Mouse (Mus musculus): Measurements from ENCODE around the gene Gm10718. TPM values are rescaled to one million over a fixed set of nuclear protein-coding genes. Genes with fewer than 3 reads are reported as not detected.
"Not testable (repeated sequence)": the region's sequence is repeated elsewhere in the genome, so short reads cannot be mapped to it uniquely, and the experiment has no call there.

The Gm10718 gene
- total RNA-seq (2021), result under 1 TPM in 1 of 2 experiments, not detected in 1; 0.99 TPM

GRCm38 (mm10) chr9:3023312-3023984 lies at the start of gene Gm10718:
TSS of gene Gm10718 (plus strand) at chr9:3023547.
- DNase-seq, result peak; percentile 15 to 27
- intact Hi-C loops (cut with DNase I), result not testable (repeated sequence)

DNA sequence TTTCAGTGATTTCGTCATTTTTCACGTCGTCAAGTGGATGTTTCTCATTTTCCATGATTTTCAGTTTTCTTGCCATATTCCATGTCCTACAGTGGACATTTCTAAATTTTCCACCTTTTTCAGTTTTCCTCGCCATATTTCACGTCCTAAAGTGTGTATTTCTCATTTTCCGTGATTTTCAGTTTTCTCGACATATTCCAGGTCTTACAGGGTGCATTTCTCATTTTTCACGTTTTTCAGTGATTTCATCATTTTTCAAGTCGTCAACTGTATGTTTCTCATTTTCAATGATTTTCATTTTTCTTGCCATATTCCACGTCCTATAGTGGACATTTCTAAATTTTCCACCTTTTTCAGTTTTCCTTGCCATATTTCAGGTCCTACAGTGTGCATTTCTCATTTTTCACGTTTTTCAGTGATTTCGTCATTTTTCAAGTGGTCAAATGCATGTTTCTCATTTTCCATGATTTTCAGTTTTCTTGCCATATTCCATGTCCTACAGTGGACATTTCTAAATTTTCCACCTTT lies 22.8 kb upstream of the Gm10718 start, which contains the start of gene Gm10722:
TSS of gene Gm10722 (plus strand) at position 478 of the 528 bp plus-strand sequence.
- peak; percentile 22 to 31 for DNase-seq
- intact Hi-C loops (cut with DNase I), result not testable (repeated sequence)

GRCm38 (mm10) chr9:3001006-3001405 lies 22.3 kb upstream of the Gm10718 start:
- DNase-seq, result peak; percentile 21 to 41

DNA sequence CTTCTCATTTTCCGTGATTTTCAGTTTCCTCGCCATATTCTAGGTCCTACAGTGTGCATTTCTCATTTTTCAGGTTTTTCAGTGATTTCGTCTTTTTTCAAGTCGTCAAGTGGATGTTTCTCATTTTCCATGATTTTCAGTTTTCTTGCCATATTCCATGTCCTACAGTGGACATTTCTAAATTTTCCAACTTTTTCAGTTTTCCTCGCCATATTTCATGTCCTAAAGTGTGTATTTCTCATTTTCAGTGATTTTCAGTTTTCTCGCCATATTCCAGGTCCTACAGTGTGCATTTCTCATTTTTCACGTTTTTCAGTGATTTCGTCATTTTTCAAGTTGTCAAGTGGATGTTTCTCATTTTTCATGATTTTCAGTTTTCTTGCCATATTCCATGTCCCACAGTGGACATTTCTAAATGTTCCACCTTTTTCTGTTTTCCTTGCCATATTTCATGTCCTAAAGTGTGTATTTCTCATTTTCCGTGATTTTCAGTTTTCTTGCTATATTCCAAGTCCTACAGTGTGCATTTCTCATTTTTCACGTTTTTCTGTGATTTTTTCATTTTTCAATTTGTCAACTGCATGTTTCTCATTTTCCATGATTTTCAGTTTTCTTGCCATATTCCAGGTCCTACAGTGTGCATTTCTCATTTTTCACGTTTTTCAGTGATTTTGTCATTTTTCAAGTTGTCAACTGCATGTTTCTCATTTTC lies 21.2 kb upstream of the Gm10718 start:
- intact Hi-C loops (cut with DNase I), result not testable (repeated sequence)
- DNase-seq, result peak; percentile 98 to 100

More at GRCm38 (mm10) chr9:3001006-3001405, 22.3 kb upstream of the Gm10718 start:
- intact Hi-C loops (cut with DNase I), result not testable (repeated sequence)

DNA sequence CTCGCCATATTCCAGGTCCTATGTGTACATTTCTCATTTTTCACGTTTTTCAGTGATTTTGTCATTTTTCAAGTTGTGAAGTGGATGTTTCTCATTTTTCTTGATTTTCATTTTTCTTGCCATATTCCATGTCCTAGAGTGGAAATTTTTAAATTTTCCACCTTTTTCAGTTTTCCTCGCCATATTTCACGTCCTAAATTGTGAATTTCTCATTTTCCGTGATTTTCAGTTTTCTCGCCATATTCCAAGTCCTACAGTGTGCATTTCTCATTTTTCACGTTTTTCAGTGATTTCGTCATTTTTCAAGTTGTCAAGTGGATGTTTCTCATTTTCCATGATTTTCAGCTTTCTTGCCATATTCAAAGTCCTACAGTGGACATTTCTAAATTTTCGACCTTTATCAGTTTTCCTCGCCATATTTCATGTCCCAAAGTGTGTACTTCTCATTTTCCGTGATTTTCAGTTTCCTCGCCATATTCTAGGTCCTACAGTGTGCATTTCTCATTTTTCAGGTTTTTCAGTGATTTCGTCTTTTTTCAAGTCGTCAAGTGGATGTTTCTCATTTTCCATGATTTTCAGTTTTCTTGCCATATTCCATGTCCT lies 20.5 kb upstream of the Gm10718 start, which contains the start of gene Gm11168:
TSS of gene Gm11168 (plus strand) at position 553 of the 603 bp plus-strand sequence.
- DNase-seq; intact Hi-C loops (cut with DNase I): not testable (repeated sequence)

GRCm38 (mm10) chr9:3006179-3006578 lies 17.2 kb upstream of the Gm10718 start:
- DNase-seq; intact Hi-C loops (cut with DNase I): not testable (repeated sequence)

DNA sequence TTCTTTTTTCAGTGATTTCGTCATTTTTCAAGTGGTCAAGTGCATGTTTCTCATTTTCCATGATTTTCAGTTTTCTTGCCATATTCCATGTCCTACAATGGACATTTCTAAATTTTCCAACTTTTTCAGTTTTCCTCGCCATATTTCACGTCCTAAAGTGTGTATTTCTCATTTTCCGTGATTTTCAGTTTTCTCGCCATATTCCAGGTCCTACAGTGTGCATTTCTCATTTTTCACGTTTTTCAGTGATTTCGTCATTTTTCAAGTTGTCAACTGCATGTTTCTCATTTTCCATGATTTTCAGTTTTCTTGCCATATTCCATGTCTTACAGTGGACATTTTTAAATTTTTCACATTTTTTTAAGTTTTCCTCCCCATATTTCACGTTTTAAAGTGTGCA lies 16.7 kb upstream of the Gm10718 start:
- intact Hi-C loops (cut with DNase I), result not testable (repeated sequence)
- DNase-seq, result peak; percentile 91 to 95

DNA sequence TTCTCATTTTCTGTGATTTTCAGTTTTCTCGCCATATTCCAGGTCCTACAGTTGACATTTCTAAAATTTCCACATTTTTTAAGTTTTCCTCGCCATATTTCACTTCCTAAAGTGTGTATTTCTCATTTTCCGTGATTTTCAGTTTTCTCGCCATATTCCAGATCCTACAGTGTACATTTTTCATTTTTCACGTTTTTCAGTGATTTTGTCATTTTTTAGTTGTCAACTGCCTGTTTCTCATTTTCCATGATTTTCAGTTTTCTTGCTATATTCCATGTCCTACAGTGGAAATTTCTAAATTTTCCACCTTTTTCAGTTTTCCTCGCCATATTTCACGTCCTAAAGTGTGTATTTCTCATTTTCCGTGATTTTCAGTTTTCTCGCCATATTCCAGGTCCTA lies 16.1 kb upstream of the Gm10718 start:
- intact Hi-C loops (cut with DNase I); DNase-seq: not testable (repeated sequence)

DNA sequence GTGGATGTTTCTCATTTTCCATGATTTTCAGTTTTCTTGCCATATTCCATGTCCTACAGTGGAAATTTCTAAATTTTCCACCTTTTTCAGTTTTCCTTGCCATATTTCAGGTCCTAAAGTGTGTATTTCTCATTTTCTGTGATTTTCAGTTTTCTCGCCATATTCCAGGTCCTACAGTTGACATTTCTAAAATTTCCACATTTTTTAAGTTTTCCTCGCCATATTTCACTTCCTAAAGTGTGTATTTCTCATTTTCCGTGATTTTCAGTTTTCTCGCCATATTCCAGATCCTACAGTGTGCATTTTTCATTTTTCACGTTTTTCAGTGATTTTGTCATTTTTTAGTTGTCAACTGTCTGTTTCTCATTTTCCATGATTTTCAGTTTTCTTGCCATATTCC lies 14.0 kb upstream of the Gm10718 start:
- DNase-seq; intact Hi-C loops (cut with DNase I): not testable (repeated sequence)

DNA sequence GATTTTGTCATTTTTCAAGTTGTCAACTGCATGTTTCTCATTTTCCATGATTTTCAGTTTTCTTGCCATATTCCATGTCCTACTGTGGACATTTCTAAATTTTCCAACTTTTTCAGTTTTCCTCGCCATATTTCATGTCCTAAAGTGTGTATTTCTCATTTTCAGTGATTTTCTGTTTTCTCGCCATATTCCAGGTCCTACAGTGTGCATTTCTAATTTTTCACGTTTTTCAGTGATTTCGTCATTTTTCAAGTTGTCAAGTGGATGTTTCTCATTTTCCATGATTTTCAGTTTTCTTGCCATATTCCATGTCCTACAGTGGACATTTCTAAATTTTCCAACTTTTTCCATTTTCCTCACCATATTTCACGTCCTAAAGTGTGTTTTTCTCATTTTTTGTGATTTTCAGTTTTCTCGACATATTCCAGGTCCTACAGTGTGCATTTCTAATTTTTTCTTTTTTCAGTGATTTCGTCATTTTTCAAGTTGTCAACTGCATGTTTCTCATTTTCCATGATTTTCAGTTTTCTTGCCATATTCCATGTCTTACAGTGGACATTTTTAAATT lies 11.2 kb upstream of the Gm10718 start:
- DNase-seq; intact Hi-C loops (cut with DNase I): not testable (repeated sequence)

- DNase-seq; intact Hi-C loops (cut with DNase I): not testable (repeated sequence)
Observed at GRCm38 (mm10) chr9:3012733-3013279, 10.5 kb upstream of the Gm10718 start, which contains the start of gene Gm10721. TSS of gene Gm10721 (plus strand) at chr9:3013140.

DNA sequence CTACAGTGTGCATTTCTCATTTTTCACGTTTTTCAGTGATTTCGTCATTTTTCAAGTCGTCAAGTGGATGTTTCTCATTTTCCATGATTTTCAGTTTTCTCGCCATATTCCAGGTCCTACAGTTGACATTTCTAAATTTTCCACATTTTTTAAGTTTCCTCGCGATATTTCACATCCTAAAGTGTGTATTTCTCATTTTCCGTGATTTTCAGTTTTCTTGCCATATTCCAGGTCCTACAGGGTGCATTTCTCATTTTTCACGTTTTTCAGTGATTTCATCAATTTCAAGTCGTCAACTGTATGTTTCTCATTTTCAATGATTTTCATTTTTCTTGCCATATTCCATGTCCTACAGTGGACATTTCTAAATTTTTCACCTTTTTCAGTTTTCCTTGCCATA lies 8.0 kb upstream of the Gm10718 start, which contains the start of gene Gm10720:
TSS of gene Gm10720 (plus strand) at position 301 of the 400 bp plus-strand sequence.
- DNase-seq; intact Hi-C loops (cut with DNase I): not testable (repeated sequence)

- intact Hi-C loops (cut with DNase I), result not testable (repeated sequence)
- peak in 1 of 2 experiments; percentile 1 for DNase-seq
Observed at GRCm38 (mm10) chr9:3015896-3016295, 7.5 kb upstream of the Gm10718 start.

DNA sequence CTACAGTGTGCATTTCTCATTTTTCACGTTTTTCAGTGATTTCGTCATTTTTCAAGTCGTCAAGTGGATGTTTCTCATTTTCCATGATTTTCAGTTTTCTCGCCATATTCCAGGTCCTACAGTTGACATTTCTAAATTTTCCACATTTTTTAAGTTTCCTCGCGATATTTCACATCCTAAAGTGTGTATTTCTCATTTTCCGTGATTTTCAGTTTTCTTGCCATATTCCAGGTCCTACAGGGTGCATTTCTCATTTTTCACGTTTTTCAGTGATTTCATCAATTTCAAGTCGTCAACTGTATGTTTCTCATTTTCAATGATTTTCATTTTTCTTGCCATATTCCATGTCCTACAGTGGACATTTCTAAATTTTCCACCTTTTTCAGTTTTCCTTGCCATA lies 6.2 kb upstream of the Gm10718 start, which contains the start of gene Gm10719:
TSS of gene Gm10719 (plus strand) at position 301 of the 400 bp plus-strand sequence.
- DNase-seq; intact Hi-C loops (cut with DNase I): not testable (repeated sequence)

DNA sequence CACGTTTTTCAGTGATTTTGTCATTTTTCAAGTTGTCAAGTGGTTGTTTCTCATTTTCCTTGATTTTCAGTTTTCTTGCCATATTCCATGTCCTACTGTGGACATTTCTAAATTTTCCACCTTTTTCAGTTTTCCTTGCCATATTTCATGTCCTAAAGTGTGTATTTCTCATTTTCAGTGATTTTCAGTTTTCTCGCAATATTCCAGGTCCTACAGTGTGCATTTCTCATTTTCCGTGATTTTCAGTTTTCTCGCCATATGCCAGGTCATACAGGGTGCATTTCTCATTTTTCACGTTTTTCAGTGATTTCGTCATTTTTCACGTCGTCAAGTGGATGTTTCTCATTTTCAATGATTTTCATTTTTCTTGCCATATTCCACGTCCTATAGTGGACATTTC lies 4.4 kb upstream of the Gm10718 start:
- peak in 1 of 2 experiments; percentile 60 for DNase-seq
- intact Hi-C loops (cut with DNase I), result not testable (repeated sequence)

- intact Hi-C loops (cut with DNase I), result not testable (repeated sequence)
- peak; percentile 52 to 68 for DNase-seq
Observed at GRCm38 (mm10) chr9:3019835-3020727, 3.3 kb upstream of the Gm10718 start.

- DNase-seq, result peak; percentile 65 to 79
- intact Hi-C loops (cut with DNase I), result not testable (repeated sequence)
Observed at GRCm38 (mm10) chr9:3022316-3023008, 885 bp upstream of the Gm10718 start.

DNA sequence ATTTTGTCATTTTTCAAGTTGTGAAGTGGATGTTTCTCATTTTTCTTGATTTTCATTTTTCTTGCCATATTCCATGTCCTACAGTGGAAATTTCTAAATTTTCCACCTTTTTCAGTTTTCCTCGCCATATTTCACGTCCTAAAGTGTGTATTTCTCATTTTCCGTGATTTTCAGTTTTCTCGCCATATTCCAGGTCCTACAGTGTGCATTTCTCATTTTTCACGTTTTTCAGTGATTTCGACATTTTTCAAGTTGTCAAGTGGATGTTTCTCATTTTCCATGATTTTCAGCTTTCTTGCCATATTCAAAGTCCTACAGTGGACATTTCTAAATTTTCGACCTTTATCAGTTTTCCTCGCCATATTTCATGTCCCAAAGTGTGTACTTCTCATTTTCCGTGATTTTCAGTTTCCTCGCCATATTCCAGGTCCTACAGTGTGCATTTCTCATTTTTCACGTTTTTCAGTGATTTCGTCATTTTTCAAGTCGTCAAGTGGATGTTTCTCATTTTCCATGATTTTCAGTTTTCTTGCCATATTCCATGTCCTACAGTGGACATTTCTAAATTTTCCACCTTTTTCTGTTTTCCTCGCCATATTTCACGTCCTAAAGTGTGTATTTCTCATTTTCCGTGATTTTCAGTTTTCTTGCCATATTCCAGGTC lies 770 bp downstream of the Gm10718 start:
- peak; percentile 75 to 82 for DNase-seq

More for the DNA sequence above, 770 bp downstream of the Gm10718 start:
- intact Hi-C loops (cut with DNase I), result not testable (repeated sequence)
